Mouse (Mus musculus) layer of hippocampus, adult 8-10 months (tissue): Measurements from ENCODE around the gene 1700028J19Rik. TPM values are rescaled to one million over a fixed set of nuclear protein-coding genes. Genes with fewer than 3 reads are reported as not detected.

Experiments used
- DNase-seq, 2 experiments: peaks; one replicate each; pipeline ENCODE4 v3.0.0; 2022; ENCODE audit warnings: low spot score in 2 of 2
- total RNA-seq, 4 experiments: library from RNA; stranded (reverse); gene quantifications; 2 replicates each; pipeline ENCODE4 v1.2.4; 2022

The 1700028J19Rik gene
- 1 to 10 TPM; 1.3 to 2.4 (median 1.7) TPM for total RNA-seq

DNA sequence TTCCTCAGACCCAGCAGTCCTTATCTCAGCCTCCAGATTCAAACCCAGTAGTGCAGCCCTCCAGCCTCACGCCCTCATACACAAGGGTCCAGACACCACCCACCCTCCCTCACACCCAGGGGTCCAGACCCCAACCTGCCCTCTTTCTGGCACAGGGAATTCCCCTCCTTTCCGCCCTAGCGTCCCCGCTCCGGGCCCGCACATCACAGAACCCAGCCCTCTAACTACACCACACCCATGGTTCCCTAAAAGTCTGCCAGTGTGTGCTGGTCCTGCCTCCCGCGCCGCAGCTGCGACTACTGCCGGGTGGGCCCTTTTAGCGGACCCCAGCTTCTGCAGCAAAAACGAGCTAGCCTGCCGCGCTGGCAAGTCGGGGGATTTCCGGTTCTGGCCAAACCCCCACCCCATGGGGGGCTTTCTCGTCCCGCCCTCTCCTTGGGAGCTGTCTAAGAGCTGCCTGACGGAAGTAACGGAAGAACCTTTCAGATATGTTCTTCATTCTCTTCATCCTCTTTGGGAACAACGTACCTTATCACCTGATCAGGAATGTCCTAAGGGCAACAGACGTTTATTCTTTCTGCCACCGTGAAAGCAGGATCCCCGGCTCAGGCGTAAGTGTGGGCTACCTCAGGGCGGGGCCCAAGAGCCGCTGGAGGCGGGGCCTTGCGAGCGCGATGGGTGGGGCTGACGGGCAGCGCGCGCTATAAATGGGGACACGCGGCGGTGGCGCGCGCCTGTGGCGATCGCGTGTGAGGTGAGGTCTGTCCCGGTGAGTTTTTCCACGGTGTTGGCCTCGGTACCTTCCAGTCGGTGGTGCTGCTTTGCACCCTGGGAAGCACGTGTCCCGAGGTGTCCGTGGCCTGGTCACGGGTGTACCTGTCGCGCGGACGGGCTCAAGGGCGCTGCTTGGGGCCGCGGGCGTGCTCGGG, at the start of gene 1700028J19Rik, which contains the start of gene 2410002F23Rik:
TSS of gene 1700028J19Rik (minus strand) at position 641 of the 929 bp plus-strand sequence.
TSS of gene 2410002F23Rik (plus strand) at position 668 of the 929 bp plus-strand sequence.
- peak; percentile 86 to 92 for DNase-seq

DNA sequence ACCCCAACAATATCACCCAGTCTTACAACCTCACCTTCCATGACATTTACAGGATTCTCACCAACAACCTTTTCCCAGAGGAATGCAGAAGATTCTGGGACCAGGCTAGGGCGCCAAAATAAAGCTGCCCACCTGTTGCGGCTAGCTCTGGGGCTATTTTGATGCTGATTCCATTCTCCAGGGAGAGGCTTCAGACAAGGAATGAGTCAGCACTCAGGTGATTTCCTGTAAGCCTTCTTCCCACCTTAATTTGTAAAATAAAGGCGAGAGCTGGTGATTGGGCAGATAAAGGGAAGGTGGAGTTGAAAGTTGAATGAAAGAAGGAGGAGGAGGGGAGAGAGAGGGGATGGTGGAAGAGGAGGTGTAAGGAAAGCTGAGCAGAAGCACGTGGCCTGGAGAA, 44.9 kb upstream of the 1700028J19Rik start:
- no peak for DNase-seq

- DNase-seq, result no peak
Measured at GRCm38 (mm10) chr7:44290986-44291385, 44.5 kb upstream of the 1700028J19Rik start.

GRCm38 (mm10) chr7:44287760-44288159, 41.3 kb upstream of the 1700028J19Rik start:
- no peak for DNase-seq

GRCm38 (mm10) chr7:44281586-44281985, 35.1 kb upstream of the 1700028J19Rik start:
- no peak for DNase-seq

DNA sequence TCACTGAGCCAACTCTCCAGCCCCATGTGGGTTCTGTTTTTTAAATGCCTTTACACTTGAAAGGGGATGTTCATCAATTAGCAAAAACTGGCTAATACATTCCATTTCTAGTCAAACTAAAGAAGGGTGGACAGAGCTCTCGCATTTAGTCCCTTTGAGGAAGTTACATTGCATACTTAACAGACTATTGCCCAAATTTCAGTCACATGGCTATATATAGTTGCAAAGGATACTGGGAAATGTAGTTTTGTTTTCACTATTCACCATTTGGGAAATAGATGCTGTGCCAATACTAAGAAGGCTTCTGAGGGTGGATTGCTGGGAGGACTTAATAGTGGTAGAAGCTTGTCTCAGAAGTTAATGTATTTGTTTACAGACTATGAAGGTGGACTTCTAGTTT, 34.5 kb upstream of the 1700028J19Rik start:
- no peak for DNase-seq

- DNase-seq, result peak in 1 of 2 experiments; percentile 78
Measured at GRCm38 (mm10) chr7:44277250-44277622, 30.7 kb upstream of the 1700028J19Rik start.

DNA sequence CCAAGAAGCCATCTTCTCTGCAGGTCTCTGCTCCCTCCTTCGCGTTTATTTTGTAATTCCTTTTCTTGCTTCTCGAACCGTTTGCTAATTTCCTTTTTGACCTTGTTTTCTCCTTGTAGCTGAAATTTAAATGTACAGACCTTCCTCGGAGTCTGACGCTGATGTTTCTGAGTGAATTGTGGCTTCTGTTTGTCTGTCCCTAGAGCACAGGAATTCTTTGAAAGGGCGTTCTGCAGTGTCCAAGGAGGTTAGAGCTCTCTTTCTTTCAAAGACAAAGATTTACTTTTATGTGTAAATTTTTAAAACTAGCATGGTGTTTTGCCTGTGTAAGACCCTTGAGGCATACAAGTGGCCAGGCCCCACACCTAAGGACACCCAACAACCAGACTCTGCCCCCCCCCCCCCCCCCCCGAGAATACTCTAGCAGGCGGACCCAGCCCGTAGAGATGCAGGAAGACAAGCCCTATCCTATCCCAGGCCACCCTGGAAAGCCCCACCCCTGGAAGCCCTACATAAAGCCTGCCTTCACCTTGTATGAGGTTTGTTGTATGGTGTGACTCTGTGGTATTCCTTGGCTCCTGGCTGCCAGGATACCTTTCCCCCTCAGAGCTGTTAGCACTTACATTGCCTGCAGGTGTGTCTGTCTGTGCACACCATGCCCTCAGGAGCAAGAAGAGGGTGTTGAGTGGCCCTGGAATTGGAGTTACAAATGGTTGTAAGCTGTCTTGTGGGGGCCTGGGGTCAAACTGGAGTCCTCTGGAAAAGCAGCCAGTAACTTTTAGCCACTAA, 30.2 kb upstream of the 1700028J19Rik start:
- no peak for DNase-seq

GRCm38 (mm10) chr7:44275546-44275945, 29.1 kb upstream of the 1700028J19Rik start:
- DNase-seq, result no peak

DNA sequence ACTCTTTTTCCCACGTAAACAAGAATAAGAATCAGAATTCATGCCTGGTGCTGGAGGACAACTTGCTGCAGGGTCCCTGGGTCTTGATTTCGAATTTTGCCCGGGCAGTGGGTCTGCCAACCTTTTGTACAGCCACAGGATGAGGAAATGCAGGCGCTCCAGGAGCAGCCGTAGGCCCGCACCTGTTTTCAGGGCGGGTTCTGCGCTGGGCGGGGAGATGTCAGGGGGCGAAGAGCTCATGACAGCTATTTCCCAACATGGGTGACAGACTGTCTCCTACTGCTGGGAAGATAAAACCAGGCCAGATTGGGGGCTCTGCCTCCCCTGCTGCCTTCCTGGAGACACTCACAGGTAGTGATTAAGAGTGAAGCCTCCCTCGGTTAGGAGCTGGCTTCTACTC, 27.6 kb upstream of the 1700028J19Rik start:
- DNase-seq, result no peak

GRCm38 (mm10) chr7:44273446-44273845, 27.0 kb upstream of the 1700028J19Rik start:
- DNase-seq, result no peak

- DNase-seq, result no peak
Measured at GRCm38 (mm10) chr7:44272546-44272945, 26.1 kb upstream of the 1700028J19Rik start.

GRCm38 (mm10) chr7:44271309-44271708, 24.8 kb upstream of the 1700028J19Rik start:
- no peak for DNase-seq

- no peak for DNase-seq
Measured at GRCm38 (mm10) chr7:44269397-44269796, 22.9 kb upstream of the 1700028J19Rik start.

GRCm38 (mm10) chr7:44268117-44268516, 21.6 kb upstream of the 1700028J19Rik start:
- no peak for DNase-seq

GRCm38 (mm10) chr7:44262791-44263643, 16.5 kb upstream of the 1700028J19Rik start:
- peak; percentile 91 to 98 for DNase-seq

- DNase-seq, result no peak
Measured at GRCm38 (mm10) chr7:44261147-44261546, 14.7 kb upstream of the 1700028J19Rik start, which contains the start of gene Gm15517. Gene Gm15517 (plus strand): TSS chr7:44261447.

DNA sequence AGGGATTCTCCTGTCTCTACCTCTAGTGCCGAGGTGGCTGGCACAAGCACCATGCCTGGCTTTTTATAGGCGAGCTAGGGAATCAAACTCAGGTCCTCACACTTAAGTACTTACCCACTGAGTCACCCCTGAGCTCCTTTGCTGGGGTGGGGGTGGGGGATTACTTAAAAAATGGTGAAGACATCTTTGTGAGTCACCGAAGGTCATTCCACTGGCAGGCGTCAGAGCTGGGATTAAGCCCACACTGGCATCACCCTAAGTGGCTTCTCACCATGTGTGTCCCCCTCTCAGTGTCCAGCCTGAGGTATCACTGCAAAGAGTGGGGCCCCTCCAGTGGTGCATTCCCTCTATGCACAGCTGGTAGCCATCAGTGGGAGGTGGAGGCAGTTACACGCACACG, 13.9 kb upstream of the 1700028J19Rik start:
- no peak for DNase-seq

DNA sequence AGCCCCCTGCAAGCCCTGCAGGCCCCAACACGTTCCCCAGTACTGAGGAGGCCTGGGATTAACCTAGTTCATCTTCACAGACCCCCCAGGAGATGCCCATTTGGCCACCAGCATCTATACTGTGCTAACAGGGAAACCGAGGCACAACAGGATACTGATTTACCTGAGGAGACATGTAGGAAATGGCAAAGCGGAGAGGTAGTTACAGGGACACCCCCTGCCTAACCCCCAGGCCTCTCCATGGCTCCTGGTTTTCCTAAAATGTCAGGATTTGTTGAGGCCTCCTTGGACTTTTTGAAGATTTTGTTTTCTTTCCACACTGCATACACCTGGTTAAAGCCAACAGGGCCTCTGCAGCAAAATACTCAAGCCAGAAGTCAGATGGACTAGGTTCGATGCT, 10.8 kb upstream of the 1700028J19Rik start, which contains the start of gene Acp4:
TSS of gene Acp4 (minus strand) at position 101 of the 400 bp plus-strand sequence.
- DNase-seq, result no peak

DNA sequence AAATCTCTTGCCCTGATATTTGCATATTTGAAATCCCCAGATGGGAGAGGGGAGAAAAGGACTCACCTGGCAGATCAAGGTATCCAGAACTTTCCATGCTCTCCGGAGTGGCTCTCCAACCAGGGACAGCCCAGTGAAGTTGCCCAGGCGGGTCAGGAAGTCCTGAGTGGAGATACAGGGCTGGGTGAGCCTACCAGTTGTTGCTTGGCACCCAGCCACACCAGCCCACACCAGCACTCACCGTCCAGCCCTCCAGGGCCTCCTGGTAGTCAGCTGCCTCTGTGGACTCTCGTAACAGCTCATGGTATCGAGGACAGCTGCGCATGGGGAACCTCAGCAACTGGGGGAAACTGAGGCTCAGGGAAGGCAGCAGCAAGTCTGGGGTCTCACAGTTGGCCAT, 8.4 kb upstream of the 1700028J19Rik start:
- DNase-seq, result no peak
